Mouse (Mus musculus) bone marrow, adult 2 months (tissue): ENCODE data around the gene Ift27. TPM values are rescaled to one million over a fixed set of nuclear protein-coding genes. Genes with fewer than 3 reads are reported as not detected.
A peak's percentile ranks its signal among the peaks of the same experiment; 100 is the strongest.

Experiments used
- H3K27ac ChIP-seq: fragments of 200-500 bp; 2 replicates; pipeline ENCODE4 v1.5.1; 2012; ENCODE audit warnings: low read depth, mild to moderate bottlenecking, control low read depth, inconsistent platforms, low read length; ENCODE audit not compliant: control insufficient read depth, poor library complexity, insufficient read depth
- H3K4me1 ChIP-seq: fragments of 200-500 bp; 2 replicates; pipeline ENCODE4 v1.6.1; 2011; ENCODE audit warnings: low read length; ENCODE audit not compliant: control insufficient read depth, insufficient read depth
- H3K4me3 ChIP-seq: fragments of 200-500 bp; replicated peaks from 2 replicates; pipeline ENCODE3; 2011; ENCODE audit warnings: mild to moderate bottlenecking, low read depth, low read length, control low read depth; ENCODE audit not compliant: control insufficient read depth
- CTCF ChIP-seq: fragments of 200-500 bp; IDR thresholded peaks from 2 replicates; pipeline ENCODE4 v1.5.1; 2011; ENCODE audit warnings: low read length, control low read depth; ENCODE audit not compliant: control insufficient read depth, insufficient read depth
- POLR2A ChIP-seq: fragments of 200-500 bp; IDR thresholded peaks from 2 replicates; pipeline ENCODE4 v1.6.1; 2011; ENCODE audit warnings: low read depth, mild to moderate bottlenecking, control low read depth, low read length, borderline replicate concordance; ENCODE audit not compliant: control insufficient read depth
- WGBS: fragments of 180-500 bp; shearing (Covaris S2); methylation state at CpG from one replicate; pipeline ENCODE4 v1.1.7; 2018; 5-methylcytosine and 5-hydroxymethylcytosine counted together
- polyA plus RNA-seq: library from polyadenylated mRNA; stranded (reverse); fragments of >200 nt; gene quantifications from 2 replicates; pipeline ENCODE4 v1.2.4, GENCODE M21; 2011; ENCODE audit warnings: low replicate concordance; ENCODE audit not compliant: missing spikeins, insufficient read depth, insufficient read length

The Ift27 gene
- polyA plus RNA-seq, 1 experiment, result 15.1 TPM

- TF ChIP-seq CTCF, result no peak
- TF ChIP-seq POLR2A, result no peak
- WGBS, result 90% methylated on average over 11 of the region's 11 CpGs
- H3K27ac ChIP-seq, result no peak overlapping the region
Measured at GRCm38 (mm10) chr15:78164466-78164865, 9.4 kb downstream of the Ift27 start.

GRCm38 (mm10) chr15:78161946-78162345, 12.0 kb downstream of the Ift27 start:
- Histone ChIP-seq H3K4me3 (no peak overlapping the region), H3K4me1 (no peaks in the 10 kb centered on the region), H3K27ac (0 out of 2 replicates have a peak overlapping the region, but pooled peaks have one; percentile 17)
- no peak for TF ChIP-seq POLR2A
- TF ChIP-seq CTCF, result no peak
- 63% methylated on average over 9 of the region's 9 CpGs for WGBS

More at GRCm38 (mm10) chr15:78164466-78164865, 9.4 kb downstream of the Ift27 start:
- no peak overlapping the region for H3K4me3 ChIP-seq
- H3K4me1 ChIP-seq, result no peaks in the 10 kb centered on the region

- Histone ChIP-seq H3K4me3 (no peak overlapping the region), H3K4me1 (no peaks in the 10 kb centered on the region), H3K27ac (no peak overlapping the region)
- WGBS, result 77% methylated on average over 5 of the region's 5 CpGs
- TF ChIP-seq POLR2A (no peak), CTCF (no peak)
Measured at GRCm38 (mm10) chr15:78158335-78158734, 15.6 kb downstream of the Ift27 start.

- 46% methylated on average over 4 of the region's 4 CpGs for WGBS
- Histone ChIP-seq H3K4me1 (no peaks in the 10 kb centered on the region), H3K27ac (no peak overlapping the region), H3K4me3 (no peak overlapping the region)
- no peak for TF ChIP-seq POLR2A
- no peak for TF ChIP-seq CTCF
Measured at GRCm38 (mm10) chr15:78157824-78158223, 16.1 kb downstream of the Ift27 start.

- 76% methylated on average over 8 of the region's 8 CpGs for WGBS
- TF ChIP-seq CTCF (no peak), POLR2A (no peak)
- Histone ChIP-seq H3K4me3 (no peak overlapping the region), H3K27ac (no peak overlapping the region), H3K4me1 (no peaks in the 10 kb centered on the region)
Measured at GRCm38 (mm10) chr15:78157330-78157729, 16.6 kb downstream of the Ift27 start.

GRCm38 (mm10) chr15:78155421-78155820, 18.5 kb downstream of the Ift27 start:
- H3K27ac ChIP-seq, result no peak overlapping the region
- H3K4me3 ChIP-seq, result no peak overlapping the region
- no peaks in the 10 kb centered on the region for H3K4me1 ChIP-seq
- TF ChIP-seq POLR2A, result no peak
- TF ChIP-seq CTCF, result no peak
- WGBS, result 42% methylated on average over 6 of the region's 6 CpGs

- H3K4me1 ChIP-seq, result no peaks in the 10 kb centered on the region
- H3K4me3 ChIP-seq, result no peak overlapping the region
- 57% methylated on average over 11 of the region's 11 CpGs for WGBS
- TF ChIP-seq CTCF (no peak), POLR2A (no peak)
- H3K27ac ChIP-seq, result no peak overlapping the region
Measured at GRCm38 (mm10) chr15:78153045-78153775, 20.7 kb downstream of the Ift27 start.

- WGBS, result 55% methylated on average over 7 of the region's 7 CpGs
- Histone ChIP-seq H3K27ac (no peak overlapping the region), H3K4me1 (no peaks in the 10 kb centered on the region), H3K4me3 (no peak overlapping the region)
- TF ChIP-seq POLR2A, result no peak
- no peak for TF ChIP-seq CTCF
Measured at GRCm38 (mm10) chr15:78148565-78148964, 25.3 kb downstream of the Ift27 start.

- no peak overlapping the region for H3K4me3 ChIP-seq
Measured at GRCm38 (mm10) chr15:78140226-78140625, 33.7 kb downstream of the Ift27 start.

More at GRCm38 (mm10) chr15:78140226-78140625, 33.7 kb downstream of the Ift27 start:
- H3K4me1 ChIP-seq, result no peaks in the 10 kb centered on the region
- WGBS, result 79% methylated on average over 8 of the region's 8 CpGs
- TF ChIP-seq POLR2A (no peak), CTCF (no peak)
- no peak overlapping the region for H3K27ac ChIP-seq
